Mouse (Mus musculus) retina, embryonic 14.5 days (tissue): ENCODE measurements around the gene Lrrc8b.

Source experiments
- DNase-seq: peaks from one replicate; pipeline ENCODE4 v3.0.0-alpha.2; 2015; ENCODE audit warnings: low spot score

Lrrc8b gene

GRCm38 (mm10) chr5:105415198-105415791 lies at the start of gene Lrrc8b:
Gene Lrrc8b, plus strand, starts transcription at chr5:105415775.
- DNase-seq: peak; percentile 88

- no peak for DNase-seq
Measured at GRCm38 (mm10) chr5:105381482-105381881, 34.1 kb upstream of the Lrrc8b start.

DNA sequence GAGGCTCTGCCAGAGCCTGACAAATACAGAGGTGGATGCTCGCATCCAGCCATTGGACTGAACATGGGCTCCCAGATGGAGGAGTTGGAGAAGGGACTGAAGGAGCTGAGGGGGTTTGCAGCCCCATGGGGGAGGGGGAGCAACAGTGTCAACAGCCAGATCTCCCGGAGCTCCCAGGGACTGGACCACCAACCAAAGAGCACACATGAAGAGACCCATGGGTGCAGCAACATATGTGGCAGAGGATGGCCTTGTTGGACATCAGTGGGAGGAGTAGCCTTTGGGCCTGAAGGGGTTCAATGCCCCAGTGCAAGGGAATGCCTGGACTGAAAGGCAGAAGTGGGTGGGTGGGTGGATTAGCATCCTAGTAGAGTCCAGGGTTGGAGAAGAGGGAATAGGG lies 25.2 kb upstream of the Lrrc8b start:
- no peak for DNase-seq

GRCm38 (mm10) chr5:105393731-105394130 lies 21.8 kb upstream of the Lrrc8b start:
- DNase-seq: no peak

DNA sequence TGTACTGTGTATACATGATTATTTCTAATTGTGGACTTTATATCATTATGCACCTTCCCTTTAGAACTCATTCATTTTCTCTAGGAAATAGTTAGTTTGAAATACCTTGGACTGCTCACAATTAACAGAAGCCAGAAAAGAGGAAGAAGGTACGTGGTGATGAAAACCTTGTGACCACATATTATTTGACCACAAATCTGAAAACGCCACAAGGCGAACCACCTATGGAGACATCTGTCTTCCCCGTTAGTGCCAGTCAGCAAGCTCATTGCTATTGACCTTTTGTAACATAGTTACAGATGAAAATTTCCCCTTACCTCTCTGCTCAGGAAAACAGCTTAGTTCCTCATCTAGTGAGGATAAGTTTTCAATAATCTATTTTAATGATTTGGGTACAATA lies 20.4 kb upstream of the Lrrc8b start:
- no peak for DNase-seq

GRCm38 (mm10) chr5:105398966-105399365 lies 16.6 kb upstream of the Lrrc8b start:
- DNase-seq: no peak

- DNase-seq: peak; percentile 83
Measured at GRCm38 (mm10) chr5:105399631-105400423, 15.7 kb upstream of the Lrrc8b start.

GRCm38 (mm10) chr5:105400424-105401375 lies 14.9 kb upstream of the Lrrc8b start:
- DNase-seq: no peak

- DNase-seq: no peak
Measured at GRCm38 (mm10) chr5:105401536-105401935, 14.0 kb upstream of the Lrrc8b start.

- peak; percentile 86 for DNase-seq
Measured at GRCm38 (mm10) chr5:105404961-105405360, 10.6 kb upstream of the Lrrc8b start.

DNA sequence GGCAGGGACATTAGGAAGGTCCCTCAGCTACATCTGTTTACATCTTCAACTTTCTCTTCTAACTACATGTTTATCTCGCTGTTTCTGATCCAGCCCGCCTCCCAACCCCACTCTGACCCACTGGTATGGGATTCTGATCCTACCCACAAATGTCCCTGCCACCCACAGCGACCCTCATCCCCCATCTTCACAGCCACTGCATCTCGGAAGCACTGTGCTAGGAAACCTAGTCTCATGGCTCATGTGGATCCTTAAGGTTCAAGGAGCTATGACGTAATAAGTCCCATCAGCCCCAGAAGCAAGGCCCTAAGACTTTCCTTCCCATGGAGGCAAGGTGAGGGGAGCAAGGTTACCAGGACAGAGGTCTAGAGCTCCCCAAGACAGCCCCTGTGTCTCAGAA lies 7.9 kb upstream of the Lrrc8b start:
- DNase-seq: no peak

DNA sequence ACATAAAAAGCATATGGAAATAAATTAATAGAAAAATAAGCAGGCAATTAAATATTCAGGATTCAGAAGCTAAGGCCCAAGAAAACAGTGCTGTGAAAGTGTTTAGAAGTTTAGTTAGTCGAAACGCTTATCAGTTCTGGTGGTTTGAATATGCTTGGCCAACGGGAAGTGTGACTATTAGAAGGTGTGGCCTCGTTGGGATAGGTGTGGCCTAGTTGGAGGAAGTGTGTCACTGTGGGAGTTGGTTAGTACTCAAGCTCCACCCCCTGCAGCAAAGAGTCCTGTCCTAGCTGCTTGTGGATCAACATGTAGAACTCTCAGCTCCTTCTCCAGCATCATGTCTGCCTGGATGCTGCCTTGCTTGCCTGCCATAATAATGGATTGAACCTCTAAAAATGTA lies 6.5 kb upstream of the Lrrc8b start:
- DNase-seq: no peak

DNA sequence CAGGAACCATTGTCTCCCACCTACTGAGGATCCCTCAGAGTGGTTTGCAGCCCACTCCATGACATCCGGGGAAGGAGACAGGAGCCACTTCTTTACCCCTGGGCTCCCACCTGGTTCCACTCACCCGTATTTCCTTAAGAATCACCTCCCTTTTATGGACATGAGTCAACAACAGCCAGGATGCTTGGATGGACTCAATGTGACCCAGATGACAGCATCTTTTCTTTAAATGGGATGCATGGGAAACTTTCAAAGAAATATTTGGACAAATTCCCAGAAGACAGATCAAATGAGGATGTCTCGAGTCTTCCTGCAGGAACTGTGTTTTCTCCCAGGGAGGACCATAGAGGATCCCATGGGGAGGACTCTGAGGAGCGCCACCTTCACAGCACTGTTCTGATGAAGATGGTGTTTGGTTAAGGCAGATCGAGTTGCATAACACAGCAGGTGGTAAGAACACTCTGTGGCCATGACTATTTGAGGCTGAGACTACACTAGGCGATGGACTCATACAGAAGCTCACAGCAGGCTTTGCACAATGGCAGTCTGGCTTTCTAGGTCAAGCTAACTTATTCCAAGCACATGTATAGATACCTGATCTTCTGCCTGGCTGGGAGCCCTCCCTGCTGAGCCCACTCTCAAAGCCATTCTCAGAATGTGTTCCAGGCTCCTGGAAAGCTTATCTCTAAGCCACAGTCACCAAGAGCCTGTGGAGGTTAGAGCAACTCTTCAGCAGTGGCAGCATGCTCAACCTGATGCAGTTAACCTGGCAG lies 4.9 kb upstream of the Lrrc8b start:
- no peak for DNase-seq

- no peak for DNase-seq
Measured at GRCm38 (mm10) chr5:105411294-105411570, 4.3 kb upstream of the Lrrc8b start.

- no peak for DNase-seq
Measured at GRCm38 (mm10) chr5:105411768-105412167, 3.8 kb upstream of the Lrrc8b start.

- DNase-seq: no peak
Measured at GRCm38 (mm10) chr5:105412634-105413033, 2.9 kb upstream of the Lrrc8b start.

- DNase-seq: no peak
Measured at GRCm38 (mm10) chr5:105414341-105415120, 1.0 kb upstream of the Lrrc8b start.

DNA sequence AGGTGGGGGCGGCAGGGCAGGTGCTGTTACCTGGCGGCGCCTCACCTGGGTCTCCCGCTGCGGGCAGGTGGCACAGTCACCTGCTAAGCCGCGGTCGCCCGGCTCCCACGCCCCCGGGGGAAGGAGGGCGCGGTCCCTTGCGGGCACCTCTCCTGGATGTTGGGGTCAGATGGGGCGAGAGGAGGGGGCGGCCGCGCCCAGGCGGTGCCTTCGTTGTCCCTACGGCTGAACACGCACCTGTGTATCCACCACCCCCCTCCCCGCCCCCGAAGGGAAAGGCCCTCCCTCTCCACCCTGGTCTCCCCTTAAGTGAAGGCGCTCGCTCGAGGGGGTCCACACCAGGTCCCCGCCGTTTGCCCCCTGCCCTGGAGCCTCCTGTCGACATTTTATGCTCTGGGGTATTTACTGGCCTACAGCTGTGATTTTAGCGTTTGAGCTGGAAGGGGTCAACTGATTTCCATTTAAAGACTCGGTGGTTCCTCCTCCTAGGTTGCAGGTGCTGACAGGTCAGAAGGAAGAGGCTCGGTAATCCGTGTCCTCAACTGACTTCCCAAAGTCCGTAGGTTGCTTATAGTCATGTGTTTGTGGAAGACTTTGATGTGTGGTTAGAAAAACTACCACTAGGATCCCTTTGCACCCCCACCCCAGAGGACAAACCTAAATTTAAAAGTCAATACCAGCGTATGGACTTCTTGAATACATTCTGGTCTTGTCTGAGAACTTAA lies 538 bp downstream of the Lrrc8b start:
- peak; percentile 28 for DNase-seq

GRCm38 (mm10) chr5:105417217-105417616 lies 1.6 kb downstream of the Lrrc8b start:
- DNase-seq: no peak

- no peak for DNase-seq
Measured at GRCm38 (mm10) chr5:105418364-105418763, 2.8 kb downstream of the Lrrc8b start.

GRCm38 (mm10) chr5:105418851-105419250 lies 3.3 kb downstream of the Lrrc8b start:
- DNase-seq: no peak
